19 mouse cellular contexts compared by ENCODE assay signal in genomic region chr10:77440286-77440685, GRCm38 (mm10). TPM values are rescaled to one million over a fixed set of nuclear protein-coding genes. Genes with fewer than 3 reads are reported as not detected.
DNase-seq lines count a peak whose midpoint lies in the region; ATAC-seq and TF ChIP-seq lines count a peak whose summit lies in the region.
"Had no signal": no experiment of that assay in that cellular context is flagged by ENCODE, and none has a peak within 500 bp of the region (broad histone marks: within the 10 kb centered on the region; RNA-seq: fewer than 3 reads in every experiment).

No protein-coding gene starts in this region.

- peak overlapping the region; percentile 9; the same call in 1 of the 2 replicates for H3K9ac ChIP-seq in lung, embryonic 16.5 days (ENCODE audit: low read length)
- H3K9ac ChIP-seq in limb, embryonic 13.5 days = no peak overlapping the region
- H3K9ac ChIP-seq: forebrain, embryonic 15.5 days; limb, embryonic 15.5 days had no signal

- peak overlapping the region; percentile 8; the same call in 1 of the 2 replicates for H3K4me2 ChIP-seq in lung, embryonic 16.5 days (ENCODE audit: low read depth, low read length)
- H3K4me2 ChIP-seq in limb, embryonic 13.5 days (replicated peaks) = peak overlapping the region; percentile 7; the same call in 1 of the 2 replicates
- H3K4me2 ChIP-seq: forebrain, embryonic 15.5 days; limb, embryonic 15.5 days had no signal

- H3K4me1 ChIP-seq in heart, embryonic 10.5 days = peaks cover 27% of the 10 kb centered on the region
- peaks cover 16% of the 10 kb centered on the region for H3K4me1 ChIP-seq in lung, embryonic 16.5 days (replicated peaks; ENCODE audit: control insufficient read depth, insufficient read depth, low read length)
- no peaks in the 10 kb centered on the region; the same call in 1 of the 2 replicates for H3K4me1 ChIP-seq in lung, adult 2 months (ENCODE audit: control insufficient read depth, insufficient read depth, low read length)
- H3K4me1 ChIP-seq in embryonic facial prominence, embryonic 10.5 days = peaks cover 29% of the 10 kb centered on the region
- peaks cover 23% of the 10 kb centered on the region for H3K4me1 ChIP-seq in limb, embryonic 13.5 days
- H3K4me1 ChIP-seq: forebrain, embryonic 15.5 days had no signal

- ATAC-seq in lung, embryonic 16.5 days (ENCODE audit: low read depth) = peak; percentile 20; the same call in 1 of the 2 replicates
- no peak for ATAC-seq in limb, embryonic 13.5 days (ENCODE audit: low FRiP score, low read depth)
- ATAC-seq: forebrain, embryonic 15.5 days; hindbrain, embryonic 16.5 days; midbrain, embryonic 16.5 days had no signal

- no peak for TF ChIP-seq CTCF in lung, adult 2 months (IDR thresholded peaks at IDR 0.05; ENCODE audit: insufficient read depth, low read length)
- no peak for TF ChIP-seq CTCF in layer of hippocampus, adult 2 months (conservative IDR thresholded peaks at IDR 0.05)

- no peaks in the 10 kb centered on the region for H3K27me3 ChIP-seq in heart, embryonic 10.5 days (ENCODE audit: insufficient read depth, poor library complexity, severe bottlenecking)
- H3K27me3 ChIP-seq in lung, embryonic 16.5 days (ENCODE audit: control insufficient read depth, insufficient read depth, low read depth, low read length) = no peaks in the 10 kb centered on the region
- H3K27me3 ChIP-seq in embryonic facial prominence, embryonic 10.5 days (replicated peaks; ENCODE audit: low read depth, poor library complexity, severe bottlenecking) = no peaks in the 10 kb centered on the region
- H3K27me3 ChIP-seq in limb, embryonic 13.5 days = no peaks in the 10 kb centered on the region
- H3K27me3 ChIP-seq: forebrain, embryonic 15.5 days; limb, embryonic 15.5 days had no signal

- 0 out of 2 replicates have a peak overlapping the region, but pooled peaks have one; percentile 74 for H3K27ac ChIP-seq in heart, embryonic 10.5 days
- peak overlapping the region; percentile 64; the same call in 1 of the 2 replicates for H3K27ac ChIP-seq in lung, embryonic 16.5 days (ENCODE audit: low read length)
- H3K27ac ChIP-seq in embryonic facial prominence, embryonic 10.5 days (replicated peaks) = 0 out of 2 replicates have a peak overlapping the region, but pooled peaks have one; percentile 1
- no peak overlapping the region for H3K27ac ChIP-seq in limb, embryonic 13.5 days
- no peak overlapping the region for H3K27ac ChIP-seq in layer of hippocampus, adult 2 months
- H3K27ac ChIP-seq: forebrain, embryonic 15.5 days; left cerebral cortex, adult 2 months; limb, embryonic 15.5 days; macrophage had no signal

- WGBS in heart, embryonic 10.5 days = 47% methylated on average over 6 of the region's 6 CpGs
- 34% methylated on average over 6 of the region's 6 CpGs for WGBS in lung, embryonic 16.5 days
- WGBS in lung, adult 2 months = 45% methylated on average over 6 of the region's 6 CpGs
- 55% methylated on average over 6 of the region's 6 CpGs for WGBS in embryonic facial prominence, embryonic 10.5 days
- 33% methylated on average over 6 of the region's 6 CpGs for WGBS in limb, embryonic 13.5 days

- H3K4me3 ChIP-seq in heart, embryonic 10.5 days = no peak overlapping the region
- no peak overlapping the region for H3K4me3 ChIP-seq in lung, embryonic 16.5 days (ENCODE audit: low read length)
- no peak overlapping the region for H3K4me3 ChIP-seq in lung, adult 2 months (replicated peaks; ENCODE audit: extremely low read depth, low read depth, low read length)
- no peak overlapping the region for H3K4me3 ChIP-seq in embryonic facial prominence, embryonic 10.5 days
- H3K4me3 ChIP-seq in limb, embryonic 13.5 days = no peak overlapping the region
- H3K4me3 ChIP-seq in layer of hippocampus, adult 2 months = no peak overlapping the region
- H3K4me3 ChIP-seq: forebrain, embryonic 15.5 days; left cerebral cortex, adult 2 months; limb, embryonic 15.5 days had no signal

- DNase-seq in heart, embryonic 10.5 days (ENCODE audit: low spot score) = no peak
- no peak for DNase-seq in heart, postnatal 25 days (ENCODE audit: low spot score)
- DNase-seq in lung, adult 2 months = no peak
- DNase-seq in embryonic facial prominence, embryonic 10.5 days (ENCODE audit: low spot score) = no peak
- DNase-seq in cerebellum, adult 8-10 months = no peak
- DNase-seq in layer of hippocampus, adult 2 months (ENCODE audit: low spot score in 2 of 2) = no peak
- DNase-seq: B cell, adult 2 months; cerebellum, adult 2 months; kidney, adult 8-10 months; right cerebral cortex, postnatal 14 days; thymus, adult 18-20 months had no signal

- no peaks in the 10 kb centered on the region; the same call in 1 of the 2 replicates for H3K36me3 ChIP-seq in heart, embryonic 10.5 days
- no peaks in the 10 kb centered on the region for H3K36me3 ChIP-seq in lung, embryonic 16.5 days (ENCODE audit: control insufficient read depth, insufficient read depth, low read length)
- no peaks in the 10 kb centered on the region for H3K36me3 ChIP-seq in embryonic facial prominence, embryonic 10.5 days (replicated peaks)
- no peaks in the 10 kb centered on the region for H3K36me3 ChIP-seq in limb, embryonic 13.5 days
- H3K36me3 ChIP-seq: forebrain, embryonic 15.5 days; limb, embryonic 15.5 days had no signal

- H3K9me3 ChIP-seq in heart, embryonic 10.5 days = peaks cover 6% of the 10 kb centered on the region; the same call in 1 of the 2 replicates
- H3K9me3 ChIP-seq in lung, embryonic 16.5 days (ENCODE audit: control insufficient read depth, low read length) = peaks cover 6% of the 10 kb centered on the region; the same call in 1 of the 2 replicates
- peaks cover 4% of the 10 kb centered on the region; the same call in 1 of the 2 replicates for H3K9me3 ChIP-seq in embryonic facial prominence, embryonic 10.5 days
- peaks cover 6% of the 10 kb centered on the region for H3K9me3 ChIP-seq in limb, embryonic 13.5 days
- H3K9me3 ChIP-seq: forebrain, embryonic 15.5 days; limb, embryonic 15.5 days had no signal

- intact Hi-C loops in heart, postnatal 25 days (cut with DNase I) = no loop called here

- no peak for TF ChIP-seq POLR2A in lung, adult 2 months (IDR thresholded peaks at IDR 0.05; ENCODE audit: borderline replicate concordance, extremely low read depth, low read depth, low read length)

RNA-seq across cellular contexts. Expression of gene Adarb1, which starts 22.2 kb away (rescaled TPM):
- 9.2 and 9.9 TPM in 2 replicates for polyA plus RNA-seq in heart, embryonic 10.5 days (2016; fragmentation: Nextera tagmentation; extraction: Ambion mirVana)
- total RNA-seq in heart, postnatal 25 days (2021) = 10 to 100 TPM; 16.7 to 19.7 TPM
- polyA plus RNA-seq in lung, embryonic 16.5 days (2015; fragmentation: Nextera tagmentation; extraction: Ambion mirVana) = 34.1 and 36.6 TPM in 2 replicates
- polyA plus RNA-seq in lung, adult 2 months (2012; rRNA removed) = 29.9 and 35.0 TPM in 2 replicates
- polyA plus RNA-seq in embryonic facial prominence, embryonic 10.5 days (2016; fragmentation: Nextera tagmentation; extraction: Ambion mirVana) = 5.1 and 6.8 TPM in 2 replicates
- 5.6 and 5.7 TPM in 2 replicates for polyA plus RNA-seq in limb, embryonic 13.5 days (2015; fragmentation: Nextera tagmentation; extraction: Ambion mirVana)
- total RNA-seq in layer of hippocampus, adult 2 months (2021) = 100 to 1,000 TPM; 110 to 120 TPM

Comparison
In these comparisons a context has a peak if more than half of its experiments do, and no peak if none do; other contexts are left out.
1. H3K27ac ChIP-seq: peak in heart, embryonic 10.5 days (single experiment), lung, embryonic 16.5 days (single experiment) and embryonic facial prominence, embryonic 10.5 days (single experiment); none in limb, embryonic 13.5 days (single experiment) and layer of hippocampus, adult 2 months (single experiment).